Mouse (Mus musculus): ENCODE results near the gene B230104I21Rik. TPM values are rescaled to one million over a fixed set of nuclear protein-coding genes. Genes with fewer than 3 reads are reported as not detected.

Gene B230104I21Rik
- polyA plus RNA-seq, 2 experiments: not detected

DNA sequence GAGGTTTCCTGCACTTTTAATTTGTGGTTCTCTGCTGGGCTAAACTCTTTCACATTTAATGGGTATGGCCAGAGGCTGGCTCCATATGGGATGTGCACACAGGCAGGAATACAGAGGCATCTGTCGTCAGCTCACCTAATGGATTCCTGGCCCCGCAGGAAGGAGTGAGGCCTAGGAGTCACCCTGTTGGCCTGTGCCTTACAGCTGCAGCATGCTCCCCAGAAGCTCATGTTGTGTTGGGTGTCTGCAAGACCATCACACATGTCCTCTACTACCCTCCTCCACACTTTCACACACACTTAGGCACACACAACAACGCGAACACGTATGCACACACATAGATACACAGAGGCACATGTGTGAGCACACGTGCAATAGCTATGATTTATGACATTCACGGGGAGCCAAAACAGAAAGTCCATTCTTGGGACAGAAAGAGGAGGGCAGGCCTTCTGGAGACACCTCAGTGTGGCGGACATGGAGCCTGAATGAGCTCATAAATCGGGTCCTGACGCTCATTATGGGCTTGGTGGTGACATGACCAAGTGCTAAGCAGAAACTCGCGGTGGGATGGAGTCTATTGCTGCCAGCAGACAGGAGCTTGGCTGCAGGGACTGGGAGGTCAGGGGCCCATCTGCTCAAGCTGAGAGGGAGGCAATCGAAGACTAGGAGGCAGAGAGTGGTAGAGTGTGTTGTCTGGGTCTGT is 35.8 kb downstream of the B230104I21Rik start:
- WGBS: 28% methylated on average over 13 of the region's 13 CpGs

DNA sequence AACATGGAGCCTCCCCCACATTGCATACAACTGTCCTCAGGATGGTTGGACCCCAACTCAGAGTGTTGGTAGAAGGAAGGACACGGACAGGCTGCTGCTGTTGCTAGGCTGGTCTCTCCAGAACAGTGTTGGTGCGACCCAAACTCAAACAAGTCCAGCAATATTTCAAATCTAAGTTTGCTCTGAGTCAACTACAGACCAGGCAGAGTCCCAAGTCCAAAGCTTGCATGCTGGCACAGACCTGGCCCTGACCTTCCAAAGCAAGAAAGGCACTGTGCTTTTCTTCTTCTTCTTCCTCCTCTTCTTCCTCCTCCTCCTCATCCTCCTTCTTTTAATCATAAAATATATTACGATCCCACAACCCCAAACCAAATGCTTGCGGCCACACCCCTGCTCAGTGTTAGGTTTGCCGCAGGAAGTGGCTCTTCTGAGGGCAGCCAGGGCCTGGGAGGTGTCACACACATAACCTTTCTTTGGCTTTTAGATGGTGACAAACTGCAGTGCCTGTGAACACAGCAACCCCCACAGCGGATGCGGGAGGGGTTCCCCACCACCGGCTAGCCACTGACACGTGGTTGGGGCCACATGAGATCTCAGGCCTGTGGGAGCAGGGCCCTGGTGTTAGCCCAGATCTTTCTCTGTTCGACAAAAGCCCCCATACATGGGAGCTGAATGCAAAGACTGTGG is 40.2 kb downstream of the B230104I21Rik start:
- no peaks in the 10 kb centered on the region for H3K27me3 ChIP-seq (ENCODE audit: control insufficient read depth, insufficient read depth, low read length)

More for the DNA sequence above, 35.8 kb downstream of the B230104I21Rik start:
- H3K4me1 ChIP-seq (ENCODE audit: control insufficient read depth, insufficient read depth, low read length): peaks cover 13% of the 10 kb centered on the region
- H3K9ac ChIP-seq (ENCODE audit: low read depth, low read length, severe bottlenecking): no peak overlapping the region
- DNase-seq (ENCODE audit: low spot score): no peak
- ATAC-seq (ENCODE audit: low FRiP score, low read depth): no peak
- H3K9me3 ChIP-seq (ENCODE audit: control insufficient read depth, low read length): no peaks in the 10 kb centered on the region
- H3K27ac ChIP-seq (replicated peaks; ENCODE audit: low read depth, low read length): no peak overlapping the region
- no peaks in the 10 kb centered on the region for H3K27me3 ChIP-seq (ENCODE audit: control insufficient read depth, insufficient read depth, low read length)
- peaks cover 7% of the 10 kb centered on the region; the same call in 1 of the 2 replicates for H3K36me3 ChIP-seq (ENCODE audit: control insufficient read depth, insufficient read depth, low read length)
- H3K4me3 ChIP-seq (replicated peaks; ENCODE audit: low read length): no peak overlapping the region
- no peak overlapping the region for H3K4me2 ChIP-seq (replicated peaks; ENCODE audit: low read depth, low read length, severe bottlenecking)
- TF ChIP-seq POLR2A (IDR thresholded peaks at IDR 0.05; ENCODE audit: borderline replicate concordance, extremely low read depth, insufficient read depth, insufficient read length): no peak

DNA sequence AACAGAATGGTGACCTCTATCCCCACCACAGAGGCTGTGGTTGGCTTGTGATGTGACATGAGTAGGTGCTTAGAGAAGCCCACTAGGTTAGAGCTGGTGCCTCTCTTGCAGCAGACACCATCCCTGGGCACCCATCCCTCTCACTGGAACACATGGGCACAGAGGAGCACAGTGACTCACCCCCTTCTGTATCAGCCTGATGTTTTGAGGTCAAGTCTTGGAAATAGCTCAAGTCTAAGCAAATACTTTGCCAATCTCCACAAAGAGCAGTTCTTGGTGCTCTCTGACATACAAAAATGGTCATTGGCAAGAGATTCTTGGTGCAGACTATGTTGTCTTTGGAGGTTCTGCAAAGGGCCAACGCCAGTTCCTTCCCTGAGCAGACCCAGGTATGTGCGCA is 42.9 kb downstream of the B230104I21Rik start:
- Histone ChIP-seq H3K9ac (ENCODE audit: low read depth, low read length, severe bottlenecking) (no peak overlapping the region), H3K27me3 (ENCODE audit: control insufficient read depth, insufficient read depth, low read length) (no peaks in the 10 kb centered on the region), H3K9me3 (ENCODE audit: control insufficient read depth, low read length) (no peaks in the 10 kb centered on the region), H3K27ac (replicated peaks; ENCODE audit: low read depth, low read length) (no peak overlapping the region), H3K36me3 (ENCODE audit: control insufficient read depth, insufficient read depth, low read length) (no peaks in the 10 kb centered on the region), H3K4me3 (replicated peaks; ENCODE audit: low read length) (no peak overlapping the region), H3K4me1 (ENCODE audit: control insufficient read depth, insufficient read depth, low read length) (0 out of 2 replicates have a peak, but pooled peaks cover 4% of the 10 kb centered on the region), H3K4me2 (replicated peaks; ENCODE audit: low read depth, low read length, severe bottlenecking) (no peak overlapping the region)
- DNase-seq (ENCODE audit: low spot score): no peak
- 97% methylated on average over 2 of the region's 2 CpGs for WGBS
- ATAC-seq (ENCODE audit: low FRiP score, low read depth): no peak
- no peak for TF ChIP-seq POLR2A (IDR thresholded peaks at IDR 0.05; ENCODE audit: borderline replicate concordance, extremely low read depth, insufficient read depth, insufficient read length)

More for the DNA sequence above, 40.2 kb downstream of the B230104I21Rik start:
- Histone ChIP-seq H3K9ac (ENCODE audit: low read depth, low read length, severe bottlenecking) (no peak overlapping the region), H3K4me1 (ENCODE audit: control insufficient read depth, insufficient read depth, low read length) (peaks cover 16% of the 10 kb centered on the region), H3K4me3 (replicated peaks; ENCODE audit: low read length) (no peak overlapping the region), H3K9me3 (ENCODE audit: control insufficient read depth, low read length) (no peaks in the 10 kb centered on the region), H3K4me2 (replicated peaks; ENCODE audit: low read depth, low read length, severe bottlenecking) (no peak overlapping the region), H3K36me3 (ENCODE audit: control insufficient read depth, insufficient read depth, low read length) (no peaks in the 10 kb centered on the region), H3K27ac (replicated peaks; ENCODE audit: low read depth, low read length) (no peak overlapping the region)
- ATAC-seq (ENCODE audit: low FRiP score, low read depth): no peak
- no peak for DNase-seq (ENCODE audit: low spot score)
- 74% methylated on average over 10 of the region's 10 CpGs for WGBS
- no peak for TF ChIP-seq POLR2A (IDR thresholded peaks at IDR 0.05; ENCODE audit: borderline replicate concordance, extremely low read depth, insufficient read depth, insufficient read length)

DNA sequence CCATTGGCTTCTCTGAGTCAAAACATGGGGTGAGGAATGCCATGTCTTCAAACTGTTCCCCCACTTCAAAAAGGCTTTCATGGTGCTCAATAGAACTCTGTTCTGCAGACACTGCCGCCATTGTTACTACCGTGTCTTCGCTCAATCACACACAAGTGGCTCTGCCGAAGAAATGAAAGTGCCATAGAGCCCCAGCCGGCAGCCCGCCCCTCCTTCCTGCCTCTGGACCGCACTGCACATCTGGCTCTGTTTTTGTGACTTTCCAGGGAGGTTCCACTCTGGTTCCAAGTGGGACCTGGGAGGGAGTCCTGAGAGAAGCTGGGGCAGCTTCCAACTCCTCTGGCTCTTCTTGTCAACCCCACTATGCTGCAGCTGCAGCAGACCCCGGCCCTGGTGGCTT is 49.3 kb downstream of the B230104I21Rik start:
- Histone ChIP-seq H3K9ac (ENCODE audit: low read depth, low read length, severe bottlenecking) (no peak overlapping the region), H3K27me3 (ENCODE audit: control insufficient read depth, insufficient read depth, low read length) (no peaks in the 10 kb centered on the region), H3K4me2 (replicated peaks; ENCODE audit: low read depth, low read length, severe bottlenecking) (no peak overlapping the region), H3K36me3 (ENCODE audit: control insufficient read depth, insufficient read depth, low read length) (no peaks in the 10 kb centered on the region), H3K27ac (replicated peaks; ENCODE audit: low read depth, low read length) (no peak overlapping the region; the same call in 1 of the 2 replicates), H3K4me1 (ENCODE audit: control insufficient read depth, insufficient read depth, low read length) (peaks cover 42% of the 10 kb centered on the region), H3K9me3 (ENCODE audit: control insufficient read depth, low read length) (no peaks in the 10 kb centered on the region), H3K4me3 (replicated peaks; ENCODE audit: low read length) (no peak overlapping the region)
- ATAC-seq (ENCODE audit: low FRiP score, low read depth) (peak; percentile 34; the same call in 1 of the 2 replicates), DNase-seq (ENCODE audit: low spot score) (peak; percentile 28)
- 33% methylated on average over 8 of the region's 8 CpGs for WGBS
- no peak for TF ChIP-seq POLR2A (IDR thresholded peaks at IDR 0.05; ENCODE audit: borderline replicate concordance, extremely low read depth, insufficient read depth, insufficient read length)

DNA sequence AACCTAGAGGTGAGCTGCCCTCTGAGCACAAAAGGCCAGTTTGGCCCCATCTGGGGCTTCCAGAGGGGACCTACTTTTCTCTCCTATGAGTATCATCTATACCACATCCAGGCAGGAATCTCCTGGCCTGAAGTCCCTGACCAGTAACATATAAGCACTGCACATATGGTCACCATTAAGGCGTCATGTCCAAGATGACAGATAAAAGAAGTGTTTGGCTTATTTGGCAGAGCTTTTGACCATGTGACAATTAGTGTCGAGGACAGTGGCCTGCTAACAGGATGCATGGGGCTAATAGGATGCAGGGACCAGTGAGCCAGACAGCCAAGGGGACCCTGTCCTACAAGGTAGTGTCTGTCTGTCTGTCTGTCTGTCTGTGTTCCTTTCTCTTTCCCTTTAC is 50.0 kb downstream of the B230104I21Rik start:
- WGBS: 46% methylated on average over 2 of the region's 2 CpGs
- no peak overlapping the region for H3K27ac ChIP-seq (replicated peaks; ENCODE audit: low read depth, low read length)
- no peaks in the 10 kb centered on the region for H3K27me3 ChIP-seq (ENCODE audit: control insufficient read depth, insufficient read depth, low read length)
- no peaks in the 10 kb centered on the region for H3K36me3 ChIP-seq (ENCODE audit: control insufficient read depth, insufficient read depth, low read length)
- no peak overlapping the region for H3K9ac ChIP-seq (ENCODE audit: low read depth, low read length, severe bottlenecking)
- no peak overlapping the region for H3K4me2 ChIP-seq (replicated peaks; ENCODE audit: low read depth, low read length, severe bottlenecking)
- DNase-seq (ENCODE audit: low spot score): no peak
- H3K4me1 ChIP-seq (ENCODE audit: control insufficient read depth, insufficient read depth, low read length): peaks cover 48% of the 10 kb centered on the region
- no peak overlapping the region for H3K4me3 ChIP-seq (replicated peaks; ENCODE audit: low read length)
- no peak for ATAC-seq (ENCODE audit: low FRiP score, low read depth)
- no peaks in the 10 kb centered on the region for H3K9me3 ChIP-seq (ENCODE audit: control insufficient read depth, low read length)
- no peak for TF ChIP-seq POLR2A (IDR thresholded peaks at IDR 0.05; ENCODE audit: borderline replicate concordance, extremely low read depth, insufficient read depth, insufficient read length)

Measured in limb, embryonic 14.5 days (tissue).